Mouse (Mus musculus) stomach, postnatal 0 days (tissue): ENCODE results near the gene Mettl26.

Source experiments
- CTCF ChIP-seq: IDR thresholded peaks from 2 replicates; pipeline ENCODE4 v1.5.1; 2016; ENCODE audit warnings: antibody characterized with exemption, low read depth, mild to moderate bottlenecking, moderate library complexity
- EP300 ChIP-seq: optimal IDR thresholded peaks from 2 replicates; pipeline ENCODE3; 2016; ENCODE audit warnings: antibody characterized with exemption

- no peak for TF ChIP-seq CTCF
- no peak for TF ChIP-seq EP300
Measured at GRCm38 (mm10) chr17:25903061-25903460, 28.2 kb downstream of the Mettl26 start.
